ENCODE assay signal across 9 mouse cellular contexts in the genomic region with DNA sequence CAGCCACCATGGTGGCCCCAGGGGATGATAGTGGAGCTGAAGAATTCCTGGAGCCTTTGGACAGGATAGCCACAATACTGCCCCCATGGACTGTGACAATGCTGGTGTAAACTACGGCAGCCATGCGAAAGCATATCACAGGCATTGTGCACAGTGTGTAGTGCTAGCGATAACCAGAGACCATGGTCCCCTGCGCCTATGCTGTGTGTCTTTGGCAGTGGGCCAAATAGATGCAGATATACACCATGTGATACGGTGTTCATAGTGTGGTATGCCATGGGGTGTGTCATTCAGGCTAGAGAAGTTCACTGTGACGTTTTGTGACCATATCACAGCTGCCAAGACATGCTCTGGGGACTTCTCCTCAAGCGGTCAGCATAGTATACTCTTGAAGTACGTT.
DNase-seq lines count a peak whose midpoint lies in the region; ATAC-seq and TF ChIP-seq lines count a peak whose summit lies in the region.
"Had no signal": no experiment of that assay in that cellular context is flagged by ENCODE, and none has a peak within 500 bp of the region (broad histone marks: within the 10 kb centered on the region; RNA-seq: fewer than 3 reads in every experiment).

No protein-coding gene starts in this region.

- DNase-seq in gastrocnemius, adult 2 months, result no peak
- DNase-seq in gastrocnemius, postnatal 36 days, result no peak
- no peak for DNase-seq in lung, postnatal 4 days
- no peak for DNase-seq in hindbrain, postnatal 0 days (ENCODE audit: low spot score)
- DNase-seq in embryo, embryonic 10 days (ENCODE audit: low spot score), result no peak
- no peak for DNase-seq in embryo, embryonic 10.5 days (ENCODE audit: low spot score)
- DNase-seq: cerebellum, adult 11 months had no signal

- H3K27me3 ChIP-seq in lung, embryonic 15.5 days, result no peaks in the 10 kb centered on the region
- H3K27me3 ChIP-seq in hindbrain, postnatal 0 days (ENCODE audit: insufficient read depth, low read length), result no peaks in the 10 kb centered on the region
- H3K27me3 ChIP-seq in neural tube, embryonic 15.5 days (replicated peaks), result no peaks in the 10 kb centered on the region

- no peak overlapping the region for H3K9ac ChIP-seq in lung, embryonic 15.5 days
- no peak overlapping the region for H3K9ac ChIP-seq in hindbrain, postnatal 0 days (replicated peaks; ENCODE audit: low read length)
- H3K9ac ChIP-seq in neural tube, embryonic 15.5 days (replicated peaks), result no peak overlapping the region

- 52% methylated on average over 8 of the region's 8 CpGs for WGBS in lung, embryonic 15.5 days
- 55% methylated on average over 8 of the region's 8 CpGs for WGBS in hindbrain, postnatal 0 days
- WGBS in neural tube, embryonic 15.5 days, result 60% methylated on average over 8 of the region's 8 CpGs

- 0 out of 2 replicates have a peak, but pooled peaks cover 3% of the 10 kb centered on the region for H3K36me3 ChIP-seq in lung, embryonic 15.5 days
- H3K36me3 ChIP-seq in hindbrain, postnatal 0 days (ENCODE audit: insufficient read depth, low read length), result no peaks in the 10 kb centered on the region
- no peaks in the 10 kb centered on the region for H3K36me3 ChIP-seq in neural tube, embryonic 15.5 days

- TF ChIP-seq CTCF in gastrocnemius, adult 2 months (IDR thresholded peaks at IDR 0.05), result no peak
- TF ChIP-seq CTCF in hindbrain, postnatal 0 days (IDR thresholded peaks at IDR 0.05; ENCODE audit: low read depth), result no peak

- H3K4me1 ChIP-seq in lung, embryonic 15.5 days, result peaks cover 15% of the 10 kb centered on the region
- H3K4me1 ChIP-seq in hindbrain, postnatal 0 days (ENCODE audit: insufficient read depth, low read length), result no peaks in the 10 kb centered on the region
- peaks cover 24% of the 10 kb centered on the region for H3K4me1 ChIP-seq in neural tube, embryonic 15.5 days

- H3K27ac ChIP-seq in gastrocnemius, adult 2 months, result 0 out of 2 replicates have a peak overlapping the region, but pooled peaks have one; percentile 74
- no peak overlapping the region for H3K27ac ChIP-seq in lung, embryonic 15.5 days
- peak overlapping the region; percentile 71 for H3K27ac ChIP-seq in hindbrain, postnatal 0 days
- peak overlapping the region; percentile 68 for H3K27ac ChIP-seq in neural tube, embryonic 15.5 days (replicated peaks)

- ATAC-seq in lung, embryonic 15.5 days (ENCODE audit: borderline replicate concordance, extremely low read depth, low FRiP score, low TSS enrichment), result peak; percentile 79
- peak; percentile 46; the same call in 1 of the 2 replicates for ATAC-seq in hindbrain, postnatal 0 days
- ATAC-seq in neural tube, embryonic 15.5 days (ENCODE audit: low FRiP score), result peak; percentile 47; the same call in 1 of the 2 replicates

- H3K4me2 ChIP-seq in lung, embryonic 15.5 days, result no peak overlapping the region
- no peak overlapping the region for H3K4me2 ChIP-seq in hindbrain, postnatal 0 days (ENCODE audit: low read depth, low read length)
- H3K4me2 ChIP-seq in neural tube, embryonic 15.5 days, result no peak overlapping the region

- H3K4me3 ChIP-seq in gastrocnemius, adult 2 months, result no peak overlapping the region
- no peak overlapping the region for H3K4me3 ChIP-seq in lung, embryonic 15.5 days
- no peak overlapping the region for H3K4me3 ChIP-seq in hindbrain, postnatal 0 days (ENCODE audit: low read length)
- H3K4me3 ChIP-seq in neural tube, embryonic 15.5 days (replicated peaks), result no peak overlapping the region

- intact Hi-C loops in gastrocnemius, adult 2 months (cut with DNase I), result no loop called here
- intact Hi-C loops in gastrocnemius, postnatal 36 days (cut with DNase I), result loop anchor here (5.0 kb wide), 1 partner anchor 37 kb away; no protein-coding TSS in a partner anchor

- no peaks in the 10 kb centered on the region for H3K9me3 ChIP-seq in lung, embryonic 15.5 days
- 0 out of 2 replicates have a peak, but pooled peaks cover 3% of the 10 kb centered on the region for H3K9me3 ChIP-seq in hindbrain, postnatal 0 days (ENCODE audit: low read length)
- no peaks in the 10 kb centered on the region for H3K9me3 ChIP-seq in neural tube, embryonic 15.5 days (replicated peaks)
